ENCODE assay signal across 8 mouse cellular contexts in genomic region chr9:83691332-83692198, GRCm38 (mm10).
DNase-seq lines count a peak whose midpoint lies in the region; ATAC-seq and TF ChIP-seq lines count a peak whose summit lies in the region.

No protein-coding gene starts in this region.

- peak; percentile 45; the same call in 1 of the 2 replicates for ATAC-seq in G1E (ENCODE audit: extremely low read depth, insufficient number of reproducible peaks, low FRiP score, poor library complexity, severe bottlenecking)
- peak; percentile 89 for ATAC-seq in forebrain, embryonic 11.5 days (replicated peaks; ENCODE audit: low FRiP score)
- no peak for ATAC-seq in liver, embryonic 16.5 days (ENCODE audit: low read depth)
- ATAC-seq in neural tube, embryonic 14.5 days (ENCODE audit: low read depth), result peak; percentile 88

- WGBS in forebrain, embryonic 11.5 days, result 20% methylated on average over 24 of the region's 24 CpGs
- WGBS in liver, embryonic 16.5 days (ENCODE audit: insufficient replicate concordance), result 17% methylated on average over 24 of the region's 24 CpGs
- WGBS in neural tube, embryonic 14.5 days, result 22% methylated on average over 24 of the region's 24 CpGs
- 26% methylated on average over 24 of the region's 24 CpGs for WGBS in thymus, adult 2 months

- H3K36me3 ChIP-seq in G1E (replicated peaks), result no peaks in the 10 kb centered on the region
- H3K36me3 ChIP-seq in forebrain, embryonic 11.5 days (ENCODE audit: control insufficient read depth, insufficient read depth, low read length), result no peaks in the 10 kb centered on the region
- H3K36me3 ChIP-seq in liver, embryonic 16.5 days (ENCODE audit: control insufficient read depth, insufficient read depth), result no peaks in the 10 kb centered on the region
- no peaks in the 10 kb centered on the region for H3K36me3 ChIP-seq in neural tube, embryonic 14.5 days (ENCODE audit: control insufficient read depth, insufficient read depth, low read length)
- no peaks in the 10 kb centered on the region for H3K36me3 ChIP-seq in thymus, adult 2 months (ENCODE audit: control insufficient read depth, insufficient read depth, low read length)

- H3K27me3 ChIP-seq in G1E (ENCODE audit: insufficient read depth, low read length), result no peaks in the 10 kb centered on the region
- H3K27me3 ChIP-seq in forebrain, embryonic 11.5 days (ENCODE audit: control insufficient read depth, insufficient read depth, low read length), result no peaks in the 10 kb centered on the region
- H3K27me3 ChIP-seq in liver, embryonic 16.5 days (ENCODE audit: control insufficient read depth, insufficient read depth, low read depth, low read length), result no peaks in the 10 kb centered on the region; the same call in 1 of the 2 replicates
- no peaks in the 10 kb centered on the region for H3K27me3 ChIP-seq in neural tube, embryonic 14.5 days (ENCODE audit: control insufficient read depth, insufficient read depth, low read length)
- H3K27me3 ChIP-seq in thymus, adult 2 months (ENCODE audit: control insufficient read depth, insufficient read depth, low read length), result no peaks in the 10 kb centered on the region

- H3K4me3 ChIP-seq in G1E (ENCODE audit: low read depth, low read length), result no peak overlapping the region
- H3K4me3 ChIP-seq in forebrain, embryonic 11.5 days (ENCODE audit: low read depth, low read length), result peak overlapping the region; percentile 3; the same call in 1 of the 2 replicates
- no peak overlapping the region for H3K4me3 ChIP-seq in liver, embryonic 16.5 days (ENCODE audit: low read depth, low read length)
- H3K4me3 ChIP-seq in neural tube, embryonic 14.5 days (ENCODE audit: low read depth, low read length), result peak overlapping the region; percentile 29; the same call in 1 of the 2 replicates
- H3K4me3 ChIP-seq in thymus, adult 2 months (ENCODE audit: control insufficient read depth, insufficient read depth, low read length), result no peak overlapping the region

- no peak overlapping the region; the same call in 1 of the 2 replicates for H3K4me2 ChIP-seq in forebrain, embryonic 11.5 days (ENCODE audit: low read depth, low read length, severe bottlenecking)
- H3K4me2 ChIP-seq in liver, embryonic 16.5 days (ENCODE audit: low read depth, low read length), result peak overlapping the region; percentile 8; the same call in 1 of the 2 replicates
- peak overlapping the region; percentile 37 for H3K4me2 ChIP-seq in neural tube, embryonic 14.5 days (ENCODE audit: low read depth, low read length)

- H3K27ac ChIP-seq in forebrain, embryonic 11.5 days (ENCODE audit: low read depth, low read length), result no peak overlapping the region
- no peak overlapping the region for H3K27ac ChIP-seq in liver, embryonic 16.5 days (ENCODE audit: low read length)
- H3K27ac ChIP-seq in neural tube, embryonic 14.5 days (ENCODE audit: low read depth, low read length), result no peak overlapping the region
- H3K27ac ChIP-seq in thymus, adult 2 months (ENCODE audit: control insufficient read depth, insufficient read depth, low read length), result no peak overlapping the region

- no peak; the same call in 1 of the 2 replicates for TF ChIP-seq CTCF in G1E (IDR thresholded peaks at IDR 0.05; ENCODE audit: low read depth, low read length)
- peak; percentile 88 for TF ChIP-seq CTCF in thymus, adult 2 months (IDR thresholded peaks at IDR 0.05; ENCODE audit: borderline replicate concordance, control insufficient read depth, extremely low read depth, insufficient read depth, low read length, poor library complexity)

- no peak for TF ChIP-seq POLR2A in thymus, adult 2 months (IDR thresholded peaks at IDR 0.05; ENCODE audit: control insufficient read depth, extremely low read depth, insufficient read depth, low read length, poor library complexity)

- no peak overlapping the region for H3K9ac ChIP-seq in forebrain, embryonic 11.5 days (ENCODE audit: low read length)
- H3K9ac ChIP-seq in liver, embryonic 16.5 days (ENCODE audit: low read depth, low read length), result no peak overlapping the region
- H3K9ac ChIP-seq in neural tube, embryonic 14.5 days (replicated peaks; ENCODE audit: low read depth, low read length), result no peak overlapping the region; the same call in 1 of the 2 replicates

- H3K4me1 ChIP-seq in G1E (ENCODE audit: insufficient read depth, low read depth, low read length), result no peaks in the 10 kb centered on the region
- H3K4me1 ChIP-seq in forebrain, embryonic 11.5 days (replicated peaks; ENCODE audit: control insufficient read depth, insufficient read depth, low read length), result peaks cover 5% of the 10 kb centered on the region; the same call in 1 of the 2 replicates
- H3K4me1 ChIP-seq in liver, embryonic 16.5 days (ENCODE audit: control insufficient read depth, low read depth, low read length), result no peaks in the 10 kb centered on the region
- peaks cover 10% of the 10 kb centered on the region for H3K4me1 ChIP-seq in neural tube, embryonic 14.5 days (ENCODE audit: control insufficient read depth, insufficient read depth, low read length)
- no peaks in the 10 kb centered on the region for H3K4me1 ChIP-seq in thymus, adult 2 months (replicated peaks; ENCODE audit: control insufficient read depth, insufficient read depth, low read length)

- peak; percentile 20 for DNase-seq in G1E (ENCODE audit: low spot score)
- peak; percentile 49 for DNase-seq in c-Kit-positive CD71-positive TER-119-positive erythroid progenitor cells, embryonic 14.5 days (ENCODE audit: low spot score)
- DNase-seq in forebrain, embryonic 11.5 days (ENCODE audit: low spot score), result peak; percentile 85
- DNase-seq in heart, postnatal 36 days, result peak; percentile 47 to 72
- peak; percentile 76 for DNase-seq in layer of hippocampus, adult 11-12 months (ENCODE audit: low spot score)
- peak; percentile 50 for DNase-seq in thymus, adult 2 months

- intact Hi-C loops in heart, postnatal 36 days (cut with DNase I), result loop anchor here (2.0 to 5.0 kb wide), 3 partner anchors 39 to 203 kb away; no protein-coding TSS in a partner anchor

- H3K9me3 ChIP-seq in G1E (replicated peaks), result no peaks in the 10 kb centered on the region
- no peaks in the 10 kb centered on the region for H3K9me3 ChIP-seq in forebrain, embryonic 11.5 days (ENCODE audit: control insufficient read depth, low read length)
- no peaks in the 10 kb centered on the region for H3K9me3 ChIP-seq in liver, embryonic 16.5 days (replicated peaks; ENCODE audit: control insufficient read depth, low read length)
- no peaks in the 10 kb centered on the region for H3K9me3 ChIP-seq in neural tube, embryonic 14.5 days (ENCODE audit: control insufficient read depth, low read length)

Comparison
In these comparisons a context has a peak if more than half of its experiments do, and no peak if none do; other contexts are left out.
1. DNase-seq: peak in every context shown above with its lines; median percentile 85 in forebrain, embryonic 11.5 days; 76 in layer of hippocampus, adult 11-12 months; 60 in heart, postnatal 36 days; 50 in thymus, adult 2 months; 49 in c-Kit-positive CD71-positive TER-119-positive erythroid progenitor cells, embryonic 14.5 days; 20 in G1E.
2. H3K4me3 ChIP-seq: peak in forebrain, embryonic 11.5 days (single experiment) and neural tube, embryonic 14.5 days (single experiment); none in G1E (single experiment), liver, embryonic 16.5 days (single experiment) and thymus, adult 2 months (single experiment).